Mouse (Mus musculus): ENCODE data around the gene Eif2ak4.

DNA sequence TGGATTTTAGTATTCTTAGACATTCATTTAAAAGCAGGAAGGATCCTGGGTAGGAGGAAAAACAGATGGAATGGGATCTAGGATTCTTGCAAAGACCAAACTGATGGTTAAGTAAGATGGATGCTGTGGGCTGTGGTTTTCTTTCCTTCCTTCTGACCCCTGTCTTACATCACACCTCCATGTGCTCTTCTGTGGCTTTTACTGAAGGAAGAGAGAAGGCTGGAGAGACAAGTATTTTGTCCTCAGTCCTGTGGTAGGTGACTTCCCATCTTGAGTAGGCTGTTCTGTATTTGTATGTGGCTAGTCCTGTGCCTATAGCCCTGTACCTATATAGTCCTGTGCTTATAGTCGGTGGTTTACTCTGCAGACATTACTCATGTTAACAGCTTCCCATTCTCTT lies 12.9 kb upstream of the Eif2ak4 start:
- TF ChIP-seq FLI1 (IDR thresholded peaks at IDR 0.05; ENCODE audit: low read length) (no peak), GATA1 (IDR thresholded peaks at IDR 0.05; ENCODE audit: borderline replicate concordance, low read length) (no peak)
